Mouse (Mus musculus) erythroblast, embryonic 14.5 days (primary cell): ENCODE data around the gene Slc25a22.

Source experiments
- GATA1 ChIP-seq: IDR thresholded peaks from 2 replicates; pipeline ENCODE4 v1.6.1; 2012; ENCODE audit warnings: low read length, inconsistent platforms, mixed read lengths
- TAL1 ChIP-seq: IDR thresholded peaks from 3 replicates; pipeline ENCODE4 v1.6.1; 2012; ENCODE audit warnings: low read length, inconsistent platforms, mixed read lengths

DNA sequence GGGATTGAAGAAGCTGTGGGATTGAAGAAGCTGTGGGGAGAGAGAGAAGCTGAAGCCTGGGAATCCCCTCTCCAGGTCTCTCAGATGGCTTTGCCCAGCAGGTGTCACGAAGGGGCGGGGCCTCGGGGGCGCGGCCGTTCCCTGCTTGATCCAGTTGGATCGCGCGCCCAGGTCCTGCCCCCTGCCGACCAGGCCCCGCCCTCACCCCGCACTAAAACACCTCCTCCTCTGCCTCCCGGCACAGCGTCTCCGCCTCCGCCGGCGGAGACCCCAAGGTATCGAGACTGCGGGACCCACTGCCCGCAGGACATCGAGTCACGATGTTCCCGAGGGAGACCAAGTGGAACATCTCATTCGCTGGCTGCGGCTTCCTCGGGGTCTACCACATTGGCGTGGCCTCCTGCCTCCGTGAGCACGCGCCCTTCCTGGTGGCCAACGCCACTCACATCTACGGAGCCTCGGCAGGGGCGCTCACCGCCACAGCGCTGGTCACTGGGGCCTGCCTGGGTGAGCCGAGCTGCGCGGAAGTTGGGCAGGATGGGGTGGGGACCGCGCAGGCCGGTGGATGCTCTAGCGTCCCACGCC, 17.4 kb upstream of the Slc25a22 start, which contains the start of gene Pnpla2:
- no peak for TF ChIP-seq GATA1
- no peak for TF ChIP-seq TAL1
